Mouse (Mus musculus) forebrain, embryonic 16.5 days (tissue): ENCODE measurements around the gene Erbb2. TPM values are rescaled to one million over a fixed set of nuclear protein-coding genes. Genes with fewer than 3 reads are reported as not detected.

ENCODE experiments used
- ATAC-seq: fragments of 200-750 bp; cut with Nextera tagmentation; 2 replicates; pipeline ENCODE4 v1.8.0; 2017; ENCODE audit warnings: mild to moderate bottlenecking, moderate library complexity
- H3K27ac ChIP-seq: fragments of 300-500 bp; sonication (generic); 2 replicates; pipeline ENCODE4 v1.5.1; 2014; ENCODE audit warnings: low read length, control low read depth
- H3K27me3 ChIP-seq: fragments of 300-500 bp; sonication (generic); replicated peaks from 2 replicates; pipeline ENCODE4 v1.6.1; 2014; ENCODE audit warnings: low read length; ENCODE audit not compliant: control insufficient read depth, insufficient read depth
- H3K36me3 ChIP-seq: fragments of 300-500 bp; sonication (generic); 2 replicates; pipeline ENCODE4 v1.6.1; 2014; ENCODE audit not compliant: control insufficient read depth, insufficient read depth
- H3K4me1 ChIP-seq: fragments of 300-500 bp; sonication (generic); replicated peaks from 2 replicates; pipeline ENCODE4 v1.6.1; 2014; ENCODE audit warnings: low read length; ENCODE audit not compliant: control insufficient read depth, insufficient read depth
- H3K4me2 ChIP-seq: fragments of 300-500 bp; sonication (generic); 2 replicates; pipeline ENCODE4 v1.6.1; 2014; ENCODE audit warnings: mild to moderate bottlenecking, low read length, control low read depth
- H3K4me3 ChIP-seq: fragments of 300-500 bp; sonication (generic); replicated peaks from 2 replicates; pipeline ENCODE4 v1.5.1; 2014; ENCODE audit warnings: mild to moderate bottlenecking, low read length, control low read depth
- H3K9ac ChIP-seq: fragments of 300-500 bp; sonication (generic); replicated peaks from 2 replicates; pipeline ENCODE4 v1.6.1; 2014; ENCODE audit warnings: low read depth, low read length, control low read depth
- H3K9me3 ChIP-seq: fragments of 300-500 bp; sonication (generic); 2 replicates; pipeline ENCODE4 v1.6.1; 2016; ENCODE audit warnings: low read length; ENCODE audit not compliant: control insufficient read depth
- WGBS: fragments of 180-500 bp; shearing (Covaris S2); extraction: QIAGEN DNeasy Blood & Tissue Kit; methylation state at CpG from one replicate; pipeline ENCODE4 v1.1.7; 2014; 5-methylcytosine and 5-hydroxymethylcytosine counted together
- polyA plus RNA-seq: library from polyadenylated mRNA; unstranded; fragments of >200 nt; fragmentation: Nextera tagmentation; extraction: Ambion mirVana; gene quantifications from 2 replicates; pipeline ENCODE4 v1.2.1, GENCODE M21; 2015

Gene Erbb2
- polyA plus RNA-seq, 1 experiment from 2014 or later = 4.9 TPM

- H3K4me1 ChIP-seq = no peaks in the 10 kb centered on the region
- H3K4me3 ChIP-seq = no peak overlapping the region
- H3K36me3 ChIP-seq = no peaks in the 10 kb centered on the region
- ATAC-seq = no peak
- H3K4me2 ChIP-seq = no peak overlapping the region
- H3K27ac ChIP-seq = no peak overlapping the region
- no peak overlapping the region for H3K9ac ChIP-seq
- no peaks in the 10 kb centered on the region for H3K9me3 ChIP-seq
- 83% methylated on average over 13 of the region's 13 CpGs for WGBS
- no peaks in the 10 kb centered on the region for H3K27me3 ChIP-seq
Observed at GRCm38 (mm10) chr11:98479026-98479939, 67.0 kb downstream of the Erbb2 start.

GRCm38 (mm10) chr11:98479940-98480497 is 67.7 kb downstream of the Erbb2 start:
- no peak for ATAC-seq
- H3K4me3 ChIP-seq = no peak overlapping the region
- no peak overlapping the region for H3K4me2 ChIP-seq
- no peaks in the 10 kb centered on the region for H3K36me3 ChIP-seq
- H3K9me3 ChIP-seq = no peaks in the 10 kb centered on the region
- no peaks in the 10 kb centered on the region for H3K4me1 ChIP-seq
- no peak overlapping the region for H3K9ac ChIP-seq
- 90% methylated on average over 12 of the region's 12 CpGs for WGBS
- no peak overlapping the region for H3K27ac ChIP-seq
- H3K27me3 ChIP-seq = no peaks in the 10 kb centered on the region

GRCm38 (mm10) chr11:98481231-98481630 is 69.0 kb downstream of the Erbb2 start:
- H3K27ac ChIP-seq = no peak overlapping the region
- H3K4me3 ChIP-seq = no peak overlapping the region
- H3K4me1 ChIP-seq = no peaks in the 10 kb centered on the region
- H3K9ac ChIP-seq = no peak overlapping the region
- H3K9me3 ChIP-seq = no peaks in the 10 kb centered on the region
- ATAC-seq = no peak
- H3K36me3 ChIP-seq = no peaks in the 10 kb centered on the region
- no peak overlapping the region for H3K4me2 ChIP-seq
- 56% methylated on average over 6 of the region's 6 CpGs for WGBS
- H3K27me3 ChIP-seq = no peaks in the 10 kb centered on the region

- H3K9me3 ChIP-seq = no peaks in the 10 kb centered on the region
- no peaks in the 10 kb centered on the region for H3K27me3 ChIP-seq
- H3K9ac ChIP-seq = no peak overlapping the region
- no peak overlapping the region for H3K27ac ChIP-seq
- WGBS = 80% methylated on average over 10 of the region's 10 CpGs
- ATAC-seq = no peak
- H3K36me3 ChIP-seq = no peaks in the 10 kb centered on the region
- no peak overlapping the region for H3K4me3 ChIP-seq
- no peaks in the 10 kb centered on the region for H3K4me1 ChIP-seq
- no peak overlapping the region for H3K4me2 ChIP-seq
Observed at GRCm38 (mm10) chr11:98482067-98482466, 69.8 kb downstream of the Erbb2 start.

- H3K36me3 ChIP-seq = no peaks in the 10 kb centered on the region
- no peak for ATAC-seq
- no peaks in the 10 kb centered on the region; the same call in 1 of the 2 replicates for H3K27me3 ChIP-seq
- no peak overlapping the region for H3K27ac ChIP-seq
- no peak overlapping the region for H3K4me2 ChIP-seq
- no peak overlapping the region for H3K9ac ChIP-seq
- no peak overlapping the region for H3K4me3 ChIP-seq
- no peaks in the 10 kb centered on the region for H3K4me1 ChIP-seq
- WGBS = 95% methylated on average over 2 of the region's 2 CpGs
- H3K9me3 ChIP-seq = no peaks in the 10 kb centered on the region
Observed at GRCm38 (mm10) chr11:98485749-98486148, 73.5 kb downstream of the Erbb2 start.

Other genes with a start within 250 kb of the Erbb2 start
- 67.7 and 75.3 TPM in 2 replicates for gene Med1, start 219.2 kb upstream of the Erbb2 start, polyA plus RNA-seq
- gene Cdk12, start 209.4 kb upstream of the Erbb2 start, polyA plus RNA-seq = 11.6 and 12.3 TPM in 2 replicates
- gene Neurod2, start 82.8 kb upstream of the Erbb2 start, polyA plus RNA-seq = 110 and 133 TPM in 2 replicates
- gene Ppp1r1b, start 64.1 kb upstream of the Erbb2 start, polyA plus RNA-seq = 69.7 and 72.4 TPM in 2 replicates
- gene Stard3, start 54.1 kb upstream of the Erbb2 start, polyA plus RNA-seq = 52.8 and 56.3 TPM in 2 replicates
- 0.23 and 0.26 TPM in 2 replicates for gene Tcap, start 28.7 kb upstream of the Erbb2 start, polyA plus RNA-seq
- 0.21 and 0.86 TPM in 2 replicates for gene Pnmt, start 26.0 kb upstream of the Erbb2 start, polyA plus RNA-seq
- 7.4 and 9.4 TPM in 2 replicates for gene Pgap3, start 12.0 kb upstream of the Erbb2 start, polyA plus RNA-seq
- gene Mien1, start 26.5 kb downstream of the Erbb2 start, polyA plus RNA-seq = 243 and 253 TPM in 2 replicates
- 0.51 and 0.70 TPM in 2 replicates for gene Grb7, start 33.9 kb downstream of the Erbb2 start, polyA plus RNA-seq
- gene Ikzf3, start 133.6 kb downstream of the Erbb2 start, polyA plus RNA-seq = not detected in 2 replicates
- gene Zpbp2, start 138.6 kb downstream of the Erbb2 start, polyA plus RNA-seq = 0.25 TPM in 1 of 2 replicates, not detected in the other
- gene Ormdl3, start 174.9 kb downstream of the Erbb2 start, polyA plus RNA-seq = 122 and 127 TPM in 2 replicates
- not detected in 2 replicates for gene Lrrc3c, start 185.8 kb downstream of the Erbb2 start, polyA plus RNA-seq
- gene Gm12355, start 213.2 kb downstream of the Erbb2 start, polyA plus RNA-seq = 0.61 and 1.0 TPM in 2 replicates
- not detected in 2 replicates for gene Gsdma3, start 213.9 kb downstream of the Erbb2 start, polyA plus RNA-seq
- gene Gsdma2, start 234.3 kb downstream of the Erbb2 start, polyA plus RNA-seq = not detected in 2 replicates